Mouse (Mus musculus): Measurements from ENCODE around the gene Prickle2.

Prickle2 gene

GRCm38 (mm10) chr6:92584026-92584425 lies 121.9 kb downstream of the Prickle2 start:
- DNase-seq: no peak

- DNase-seq: no peak
Observed at GRCm38 (mm10) chr6:92575227-92575626, 130.7 kb downstream of the Prickle2 start.

GRCm38 (mm10) chr6:92572139-92572538 lies 133.8 kb downstream of the Prickle2 start:
- peak; percentile 22 for DNase-seq

GRCm38 (mm10) chr6:92570090-92570489 lies 135.9 kb downstream of the Prickle2 start:
- no peak for DNase-seq

- peak; percentile 74 for DNase-seq
Observed at GRCm38 (mm10) chr6:92569283-92569682, 136.7 kb downstream of the Prickle2 start.

GRCm38 (mm10) chr6:92559261-92559660 lies 146.7 kb downstream of the Prickle2 start:
- no peak for DNase-seq

GRCm38 (mm10) chr6:92555675-92556074 lies 150.3 kb downstream of the Prickle2 start:
- no peak for DNase-seq

- DNase-seq: no peak
Observed at GRCm38 (mm10) chr6:92553086-92553485, 152.9 kb downstream of the Prickle2 start.

- DNase-seq: peak; percentile 57
Observed at GRCm38 (mm10) chr6:92549246-92549645, 156.7 kb downstream of the Prickle2 start.

GRCm38 (mm10) chr6:92545204-92545603 lies 160.8 kb downstream of the Prickle2 start:
- DNase-seq: no peak

- no peak for DNase-seq
Observed at GRCm38 (mm10) chr6:92543825-92544224, 162.1 kb downstream of the Prickle2 start.

- DNase-seq: peak; percentile 33
Observed at GRCm38 (mm10) chr6:92542402-92543101, 163.4 kb downstream of the Prickle2 start.

- DNase-seq: peak; percentile 87
Observed at GRCm38 (mm10) chr6:92534226-92535031, 171.5 kb downstream of the Prickle2 start.

- DNase-seq: no peak
Observed at GRCm38 (mm10) chr6:92533306-92534063, 172.5 kb downstream of the Prickle2 start.

- no peak for DNase-seq
Observed at GRCm38 (mm10) chr6:92532896-92533295, 173.1 kb downstream of the Prickle2 start.

- DNase-seq: no peak
Observed at GRCm38 (mm10) chr6:92532331-92532730, 173.6 kb downstream of the Prickle2 start.

GRCm38 (mm10) chr6:92526212-92526611 lies 179.7 kb downstream of the Prickle2 start:
- DNase-seq: no peak

GRCm38 (mm10) chr6:92525646-92526045 lies 180.3 kb downstream of the Prickle2 start:
- DNase-seq: no peak

- DNase-seq: peak; percentile 89
Observed at GRCm38 (mm10) chr6:92521526-92522075, 184.4 kb downstream of the Prickle2 start.

GRCm38 (mm10) chr6:92520088-92520875 lies 185.7 kb downstream of the Prickle2 start:
- DNase-seq: no peak

GRCm38 (mm10) chr6:92518438-92518968 lies 187.5 kb downstream of the Prickle2 start:
- no peak for DNase-seq

- DNase-seq: no peak
Observed at GRCm38 (mm10) chr6:92517002-92517401, 189.0 kb downstream of the Prickle2 start.

Measured in right cerebral cortex, adult 18-20 months (tissue).